41 mouse cellular contexts compared by ENCODE assay signal in the genomic region with DNA sequence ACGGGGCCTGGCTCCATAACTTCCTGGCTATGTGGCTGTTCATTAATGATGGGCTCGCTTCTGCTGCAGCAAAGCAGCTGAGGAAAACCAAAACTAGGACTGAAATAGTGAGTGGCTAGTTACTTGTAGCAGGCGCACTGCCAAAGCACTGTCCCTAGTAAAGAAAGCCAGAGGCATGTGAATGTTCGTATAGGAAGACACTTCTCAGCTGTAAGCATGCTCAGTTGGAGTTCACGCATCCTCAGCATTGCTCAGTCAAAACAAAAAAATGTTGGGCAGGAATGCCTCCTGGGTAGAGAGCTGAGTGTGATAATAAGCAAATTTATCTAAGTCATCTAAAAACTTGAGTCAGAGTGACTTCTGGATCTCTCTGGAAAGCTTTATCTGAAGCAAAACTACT. TPM values are rescaled to one million over a fixed set of nuclear protein-coding genes. Genes with fewer than 3 reads are reported as not detected.
DNase-seq lines count a peak whose midpoint lies in the region; ATAC-seq and TF ChIP-seq lines count a peak whose summit lies in the region.
"Had no signal": no experiment of that assay in that cellular context is flagged by ENCODE, and none has a peak within 500 bp of the region (broad histone marks: within the 10 kb centered on the region; RNA-seq: fewer than 3 reads in every experiment).

No protein-coding gene starts in this region.

- peak overlapping the region; percentile 8; the same call in 1 of the 2 replicates for H3K27ac ChIP-seq in gastrocnemius, adult 2 months
- peak overlapping the region; percentile 4; the same call in 1 of the 2 replicates for H3K27ac ChIP-seq in stomach, embryonic 14.5 days (ENCODE audit: low read length)
- H3K27ac ChIP-seq: embryonic facial prominence, embryonic 13.5 days; heart, embryonic 10.5 days; heart, embryonic 15.5 days; hindbrain, embryonic 13.5 days; liver, embryonic 15.5 days; lung, embryonic 15.5 days; midbrain, embryonic 12.5 days; neural tube, embryonic 12.5 days had no signal

- H3K9me3 ChIP-seq in stomach, embryonic 14.5 days (ENCODE audit: control insufficient read depth, low read depth, low read length), result no peaks in the 10 kb centered on the region
- H3K9me3 ChIP-seq: embryonic facial prominence, embryonic 13.5 days; heart, embryonic 10.5 days; heart, embryonic 15.5 days; hindbrain, embryonic 13.5 days; liver, embryonic 15.5 days; lung, embryonic 15.5 days; midbrain, embryonic 12.5 days; neural tube, embryonic 12.5 days had no signal

- no peak overlapping the region for H3K9ac ChIP-seq in stomach, embryonic 14.5 days (replicated peaks; ENCODE audit: low read depth, low read length)
- H3K9ac ChIP-seq: embryonic facial prominence, embryonic 13.5 days; heart, embryonic 15.5 days; hindbrain, embryonic 13.5 days; liver, embryonic 15.5 days; lung, embryonic 15.5 days; midbrain, embryonic 12.5 days; neural tube, embryonic 12.5 days had no signal

- H3K27me3 ChIP-seq in stomach, embryonic 14.5 days (ENCODE audit: control insufficient read depth, insufficient read depth, low read length), result no peaks in the 10 kb centered on the region
- H3K27me3 ChIP-seq: embryonic facial prominence, embryonic 13.5 days; heart, embryonic 15.5 days; hindbrain, embryonic 13.5 days; liver, embryonic 15.5 days; lung, embryonic 15.5 days; midbrain, embryonic 12.5 days; neural tube, embryonic 12.5 days had no signal

- no peak overlapping the region for H3K4me3 ChIP-seq in gastrocnemius, adult 2 months
- no peak overlapping the region for H3K4me3 ChIP-seq in stomach, embryonic 14.5 days (ENCODE audit: low read depth, low read length)
- H3K4me3 ChIP-seq: embryonic facial prominence, embryonic 13.5 days; erythroblast, embryonic 14.5 days; heart, embryonic 10.5 days; heart, embryonic 15.5 days; hindbrain, embryonic 13.5 days; liver, embryonic 15.5 days; lung, embryonic 15.5 days; midbrain, embryonic 12.5 days; myocyte; neural tube, embryonic 12.5 days had no signal

- peaks cover 6% of the 10 kb centered on the region; the same call in 1 of the 2 replicates for H3K4me1 ChIP-seq in stomach, embryonic 14.5 days (ENCODE audit: control insufficient read depth, insufficient read depth, low read length)
- H3K4me1 ChIP-seq: hindbrain, embryonic 13.5 days; liver, embryonic 15.5 days; neural tube, embryonic 12.5 days had no signal

- intact Hi-C loops in gastrocnemius, adult 2 months (cut with DNase I), result no loop called here

- 50% methylated on average over 5 of the region's 5 CpGs for WGBS in stomach, embryonic 14.5 days

- no peak overlapping the region for H3K4me2 ChIP-seq in stomach, embryonic 14.5 days (replicated peaks; ENCODE audit: low read depth, low read length)
- H3K4me2 ChIP-seq: embryonic facial prominence, embryonic 13.5 days; heart, embryonic 15.5 days; hindbrain, embryonic 13.5 days; liver, embryonic 15.5 days; lung, embryonic 15.5 days; midbrain, embryonic 12.5 days; neural tube, embryonic 12.5 days had no signal

- H3K36me3 ChIP-seq in stomach, embryonic 14.5 days (ENCODE audit: control insufficient read depth, insufficient read depth, low read length), result no peaks in the 10 kb centered on the region
- H3K36me3 ChIP-seq: embryonic facial prominence, embryonic 13.5 days; heart, embryonic 10.5 days; heart, embryonic 15.5 days; hindbrain, embryonic 13.5 days; lung, embryonic 15.5 days; midbrain, embryonic 12.5 days; neural tube, embryonic 12.5 days had no signal

- no peak for TF ChIP-seq CTCF in gastrocnemius, adult 2 months (IDR thresholded peaks at IDR 0.05)

- no peak for DNase-seq in gastrocnemius, adult 2 months
- no peak for DNase-seq in gastrocnemius, postnatal 4 days (ENCODE audit: low spot score in 2 of 2)
- DNase-seq in kidney, postnatal 10 days, result peak; percentile 20
- DNase-seq in kidney, adult 9 months, result no peak
- peak; percentile 49 for DNase-seq in Muller cell, postnatal 12 days (ENCODE audit: inconsistent ontology term)
- DNase-seq in urinary bladder, postnatal 25 days (ENCODE audit: low spot score), result no peak
- DNase-seq in urinary bladder, adult 2 months (ENCODE audit: low spot score), result no peak
- DNase-seq: adrenal gland, postnatal 14 days; cerebellum, adult 11-12 months; cerebellum, adult 9-11 months; gastrocnemius, postnatal 14 days; heart, adult 11 months; heart, postnatal 4 days; kidney, adult 2 months; kidney, postnatal 36 days; left cerebral cortex, postnatal 4 days; liver; lung, postnatal 36 days; right cerebral cortex, adult 18-20 months; right cerebral cortex, postnatal 4 days; thymus, postnatal 14 days had no signal

- no peak for ATAC-seq in stomach, embryonic 14.5 days (ENCODE audit: insufficient number of reproducible peaks, insufficient read depth, low FRiP score, low read depth)
- ATAC-seq: activated CD4-positive, CD25-positive, alpha-beta regulatory T cell, adult 4 months; forebrain, embryonic 16.5 days had no signal

RNA-seq across cellular contexts. Expression of a gene that starts 11.2 kb away (rescaled TPM):
- total RNA-seq in gastrocnemius, adult 2 months (2021), result 10 to 100 TPM; 15.5 to 15.9 TPM
- 10 to 100 TPM; 18.8 to 21.7 TPM for total RNA-seq in gastrocnemius, postnatal 4 days (2021)
- polyA plus RNA-seq in stomach, embryonic 14.5 days (2014; fragmentation: Nextera tagmentation; extraction: Ambion mirVana), result 10.4 and 10.8 TPM in 2 replicates
- polyA plus RNA-seq in urinary bladder, adult 2 months (2012; rRNA removed), result 13.4 and 14.7 TPM in 2 replicates

RNA-seq across cellular contexts. Expression of a gene that starts 25.1 kb away (rescaled TPM):
- not detected for total RNA-seq in gastrocnemius, adult 2 months (2021)
- total RNA-seq in gastrocnemius, postnatal 4 days (2021), result under 1 TPM; 0.07 to 0.57 TPM
- polyA plus RNA-seq in stomach, embryonic 14.5 days (2014; fragmentation: Nextera tagmentation; extraction: Ambion mirVana), result not detected in 2 replicates
- 0.21 and 0.23 TPM in 2 replicates for polyA plus RNA-seq in urinary bladder, adult 2 months (2012; rRNA removed)
- total RNA-seq: gastrocnemius, postnatal 14 days; heart, postnatal 4 days; layer of hippocampus, adult 8-10 months; layer of hippocampus, postnatal 25 days; left cerebral cortex, postnatal 4 days; megakaryocyte, adult 5-6 weeks; MEL; midbrain, postnatal 0 days had no signal
- polyA plus RNA-seq: activated CD4-positive, CD25-positive, alpha-beta regulatory T cell, adult 4 months; embryonic facial prominence, embryonic 13.5 days; erythroblast, embryonic 14.5 days; forebrain, embryonic 11.5 days; forebrain, embryonic 16.5 days; heart, embryonic 15.5 days; hindbrain, embryonic 13.5 days; lung, embryonic 15.5 days; midbrain, embryonic 12.5 days; midbrain, postnatal 0 days; myocyte; neural tube, embryonic 12.5 days had no signal

RNA-seq across cellular contexts. Expression of a gene that starts 33.2 kb away (rescaled TPM):
- not detected for total RNA-seq in gastrocnemius, adult 2 months (2021)
- not detected for total RNA-seq in gastrocnemius, postnatal 4 days (2021)
- 0.25 and 0.39 TPM in 2 replicates for polyA plus RNA-seq in stomach, embryonic 14.5 days (2014; fragmentation: Nextera tagmentation; extraction: Ambion mirVana)
- 0.29 and 0.31 TPM in 2 replicates for polyA plus RNA-seq in urinary bladder, adult 2 months (2012; rRNA removed)
- total RNA-seq: heart, postnatal 4 days; layer of hippocampus, adult 8-10 months; layer of hippocampus, postnatal 25 days; left cerebral cortex, postnatal 4 days; MEL; midbrain, postnatal 0 days had no signal
- polyA plus RNA-seq: activated CD4-positive, CD25-positive, alpha-beta regulatory T cell, adult 4 months; erythroblast, embryonic 14.5 days; forebrain, embryonic 16.5 days; heart, embryonic 15.5 days; midbrain, embryonic 12.5 days; neural tube, embryonic 12.5 days had no signal

RNA-seq across cellular contexts. Expression of a gene that starts 57.1 kb away (rescaled TPM):
- not detected for total RNA-seq in gastrocnemius, adult 2 months (2021)
- total RNA-seq in gastrocnemius, postnatal 4 days (2021), result not detected
- polyA plus RNA-seq in stomach, embryonic 14.5 days (2014; fragmentation: Nextera tagmentation; extraction: Ambion mirVana), result not detected in 2 replicates
- polyA plus RNA-seq in urinary bladder, adult 2 months (2012; rRNA removed), result not detected in 2 replicates
- total RNA-seq: adrenal gland, postnatal 14 days; gastrocnemius, postnatal 14 days; heart, postnatal 4 days; layer of hippocampus, adult 8-10 months; layer of hippocampus, postnatal 25 days; left cerebral cortex, postnatal 4 days; megakaryocyte, adult 5-6 weeks; MEL; midbrain, postnatal 0 days had no signal
- polyA plus RNA-seq: activated CD4-positive, CD25-positive, alpha-beta regulatory T cell, adult 4 months; embryonic facial prominence, embryonic 13.5 days; erythroblast, embryonic 14.5 days; forebrain, embryonic 11.5 days; forebrain, embryonic 16.5 days; heart, embryonic 10.5 days; heart, embryonic 15.5 days; hindbrain, embryonic 13.5 days; kidney, adult 2 months; lung, embryonic 15.5 days; midbrain, embryonic 12.5 days; midbrain, postnatal 0 days; myocyte; neural tube, embryonic 12.5 days; spleen, adult 2 months had no signal

Comparison
In these comparisons a context has a peak if more than half of its experiments do, and no peak if none do; other contexts are left out.
1. DNase-seq: peak in kidney, postnatal 10 days (single experiment) and Muller cell, postnatal 12 days (single experiment); none in gastrocnemius, adult 2 months (single experiment), gastrocnemius, postnatal 4 days (0 of 2), kidney, adult 9 months (single experiment), urinary bladder, postnatal 25 days (single experiment) and urinary bladder, adult 2 months (single experiment).